Mouse (Mus musculus) E14TG2a.4 (cell line): ENCODE measurements at regions not wholly inside any gene's neighbourhood (a gene's known extent, or its start where the extent isn't known, plus 50 kb on each side); places are given as distances from the start of the nearest gene placed in this dataset.

Experiments
- CTCF ChIP-seq: conservative IDR thresholded peaks from 2 replicates; pipeline ENCODE4 v1.5.1; 2014; ENCODE audit warnings: low read length
- NANOG ChIP-seq: IDR thresholded peaks from 2 replicates; pipeline ENCODE4 v1.6.1; 2014; ENCODE audit warnings: borderline replicate concordance, low read length, mixed read lengths
- POU5F1 ChIP-seq: IDR thresholded peaks from 2 replicates; pipeline ENCODE4 v1.6.1; 2014; ENCODE audit warnings: low read length, borderline replicate concordance

GRCm38 (mm10) chr14:64570951-64571350 is 466.9 kb downstream of the Prss52 start:
- TF ChIP-seq CTCF: no peak
- TF ChIP-seq NANOG: no peak
- no peak for TF ChIP-seq POU5F1
